Mouse (Mus musculus) E14TG2a.4 (cell line): ENCODE results near the gene Ptgr1.
A peak's percentile ranks its signal among the peaks of the same experiment; 100 is the strongest.

Experiments used
- H3K27me3 ChIP-seq: 2 replicates; pipeline ENCODE4 v1.6.1; 2014; ENCODE audit warnings: low read length, control low read depth; ENCODE audit not compliant: insufficient read depth
- H3K36me3 ChIP-seq: 2 replicates; pipeline ENCODE4 v1.6.1; 2014; ENCODE audit warnings: low read length, control low read depth; ENCODE audit not compliant: insufficient read depth
- H3K4me1 ChIP-seq: replicated peaks from 2 replicates; pipeline ENCODE4 v1.6.1; 2014; ENCODE audit warnings: low read depth, low read length, control low read depth
- H3K4me3 ChIP-seq: replicated peaks from 2 replicates; pipeline ENCODE4 v1.5.1; 2014; ENCODE audit warnings: mild to moderate bottlenecking, low read length
- H3K9me3 ChIP-seq: 2 replicates; pipeline ENCODE4 v1.6.1; 2014; ENCODE audit warnings: low read length, control low read depth
- CTCF ChIP-seq: conservative IDR thresholded peaks from 2 replicates; pipeline ENCODE4 v1.5.1; 2014; ENCODE audit warnings: low read length
- NANOG ChIP-seq: IDR thresholded peaks from 2 replicates; pipeline ENCODE4 v1.6.1; 2014; ENCODE audit warnings: borderline replicate concordance, low read length, mixed read lengths
- POU5F1 ChIP-seq: IDR thresholded peaks from 2 replicates; pipeline ENCODE4 v1.6.1; 2014; ENCODE audit warnings: low read length, borderline replicate concordance

Ptgr1 gene

DNA sequence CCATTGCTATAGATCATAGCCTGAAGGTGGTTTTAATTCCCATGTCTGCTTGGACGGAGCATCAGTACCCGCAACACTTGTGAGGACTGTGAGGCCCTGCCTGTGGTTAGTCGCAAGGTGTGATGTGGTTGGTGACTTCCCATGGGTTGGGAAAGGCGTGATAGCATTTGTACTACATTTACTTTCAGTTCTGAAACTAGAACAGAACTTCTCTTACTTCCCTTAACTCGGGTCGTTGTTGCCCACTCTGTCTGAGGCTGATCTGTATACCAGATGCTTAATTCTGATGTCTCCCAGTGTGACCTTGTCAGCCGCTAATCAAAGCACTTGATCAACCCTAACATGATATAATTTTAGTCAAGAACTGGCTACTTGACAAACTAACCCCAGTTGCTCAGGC lies 22.3 kb upstream of the Ptgr1 start:
- no peaks in the 10 kb centered on the region; the same call in 1 of the 2 replicates for H3K36me3 ChIP-seq
- H3K4me3 ChIP-seq, result no peak overlapping the region
- no peaks in the 10 kb centered on the region for H3K9me3 ChIP-seq
- no peaks in the 10 kb centered on the region for H3K27me3 ChIP-seq
- no peak for TF ChIP-seq NANOG
- peaks cover 35% of the 10 kb centered on the region for H3K4me1 ChIP-seq

- no peak overlapping the region for H3K4me3 ChIP-seq
- no peaks in the 10 kb centered on the region for H3K36me3 ChIP-seq
- H3K4me1 ChIP-seq, result peaks cover 43% of the 10 kb centered on the region
- H3K9me3 ChIP-seq, result no peaks in the 10 kb centered on the region
- no peaks in the 10 kb centered on the region for H3K27me3 ChIP-seq
- TF ChIP-seq POU5F1 (no peak), CTCF (no peak), NANOG (no peak)
Measured at GRCm38 (mm10) chr4:59007974-59008373, 21.1 kb upstream of the Ptgr1 start.

GRCm38 (mm10) chr4:59007016-59007415 lies 20.1 kb upstream of the Ptgr1 start:
- Histone ChIP-seq H3K36me3 (no peaks in the 10 kb centered on the region), H3K27me3 (no peaks in the 10 kb centered on the region), H3K9me3 (no peaks in the 10 kb centered on the region), H3K4me3 (no peak overlapping the region), H3K4me1 (peaks cover 47% of the 10 kb centered on the region)
- TF ChIP-seq CTCF (no peak), NANOG (no peak), POU5F1 (no peak)

GRCm38 (mm10) chr4:59006211-59006610 lies 19.3 kb upstream of the Ptgr1 start:
- peaks cover 45% of the 10 kb centered on the region for H3K4me1 ChIP-seq
- no peak overlapping the region for H3K4me3 ChIP-seq
- H3K27me3 ChIP-seq, result no peaks in the 10 kb centered on the region
- TF ChIP-seq CTCF, result no peak
- no peak for TF ChIP-seq POU5F1
- TF ChIP-seq NANOG, result no peak
- H3K36me3 ChIP-seq, result no peaks in the 10 kb centered on the region
- no peaks in the 10 kb centered on the region for H3K9me3 ChIP-seq

GRCm38 (mm10) chr4:59003806-59004200 lies 16.9 kb upstream of the Ptgr1 start:
- H3K9me3 ChIP-seq, result peaks cover 4% of the 10 kb centered on the region; the same call in 1 of the 2 replicates

GRCm38 (mm10) chr4:59002948-59003805 lies 16.3 kb upstream of the Ptgr1 start, which contains the start of gene Gm20503:
Gene Gm20503 (plus strand): TSS chr4:59003210.
- Histone ChIP-seq H3K36me3 (no peaks in the 10 kb centered on the region), H3K4me3 (peak within 1 kb of the TSS; percentile 94), H3K4me1 (peaks cover 39% of the 10 kb centered on the region), H3K9me3 (peaks cover 4% of the 10 kb centered on the region; the same call in 1 of the 2 replicates), H3K27me3 (no peaks in the 10 kb centered on the region)
- TF ChIP-seq POU5F1 (no peak), NANOG (no peak), CTCF (no peak)

More at GRCm38 (mm10) chr4:59003806-59004200, 16.9 kb upstream of the Ptgr1 start:
- Histone ChIP-seq H3K4me1 (peaks cover 43% of the 10 kb centered on the region), H3K27me3 (no peaks in the 10 kb centered on the region), H3K4me3 (peak overlapping the region; percentile 94), H3K36me3 (no peaks in the 10 kb centered on the region)
- TF ChIP-seq POU5F1, result no peak
- no peak for TF ChIP-seq CTCF
- TF ChIP-seq NANOG, result no peak

DNA sequence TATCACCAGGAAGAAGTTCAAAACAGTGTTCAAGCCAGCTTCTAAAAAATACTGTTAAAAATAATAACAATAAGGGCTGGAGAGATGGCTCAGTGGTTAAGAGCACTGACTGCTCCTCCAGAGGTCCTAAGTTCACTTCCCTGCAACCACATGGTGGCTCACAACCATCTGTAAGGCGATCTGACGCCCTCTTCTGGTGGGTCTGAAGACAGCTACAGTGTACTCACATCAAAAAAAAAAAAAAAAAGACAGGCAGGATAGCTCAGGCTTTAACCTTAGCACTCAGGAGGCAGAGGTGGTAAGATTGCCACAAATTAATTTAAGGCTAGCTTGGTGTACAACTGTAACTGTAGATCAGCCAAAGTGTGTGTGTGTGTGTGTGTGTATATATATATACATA lies 13.7 kb upstream of the Ptgr1 start:
- Histone ChIP-seq H3K9me3 (peaks cover 4% of the 10 kb centered on the region; the same call in 1 of the 2 replicates), H3K36me3 (no peaks in the 10 kb centered on the region), H3K27me3 (0 out of 2 replicates have a peak, but pooled peaks cover 2% of the 10 kb centered on the region), H3K4me1 (peaks cover 27% of the 10 kb centered on the region), H3K4me3 (no peak overlapping the region)
- TF ChIP-seq NANOG (no peak), POU5F1 (no peak), CTCF (peak; percentile 27; the same call in 1 of the 2 replicates)

- Histone ChIP-seq H3K9me3 (peaks cover 4% of the 10 kb centered on the region; the same call in 1 of the 2 replicates), H3K4me3 (no peak overlapping the region), H3K4me1 (peaks cover 28% of the 10 kb centered on the region), H3K36me3 (no peaks in the 10 kb centered on the region), H3K27me3 (0 out of 2 replicates have a peak, but pooled peaks cover 3% of the 10 kb centered on the region)
- TF ChIP-seq CTCF (peak; percentile 78), NANOG (no peak)
Measured at GRCm38 (mm10) chr4:58999686-59000085, 12.8 kb upstream of the Ptgr1 start.
